Mouse (Mus musculus) liver, adult 2 months (tissue): Measurements from ENCODE around the gene Sh2b3. TPM values are rescaled to one million over a fixed set of nuclear protein-coding genes. Genes with fewer than 3 reads are reported as not detected.

ENCODE experiments used
- DNase-seq: peaks from one replicate; pipeline ENCODE4 v3.0.0-alpha.2; 2011; ENCODE audit warnings: low read depth, low spot score; ENCODE audit errors: extremely low read depth
- H3K27ac ChIP-seq: fragments of 200-500 bp; replicated peaks from 2 replicates; pipeline ENCODE4 v1.5.1; 2012; ENCODE audit warnings: low read depth, mild to moderate bottlenecking, control low read depth, inconsistent platforms, low read length; ENCODE audit not compliant: insufficient read depth
- H3K27me3 ChIP-seq: fragments of 200-500 bp; 2 replicates; pipeline ENCODE4 v1.6.1; 2012; ENCODE audit warnings: mild to moderate bottlenecking, moderate library complexity, low read length, inconsistent platforms; ENCODE audit not compliant: control insufficient read depth, insufficient read depth
- H3K36me3 ChIP-seq: fragments of 200-500 bp; 2 replicates; pipeline ENCODE4 v1.6.1; 2012; ENCODE audit warnings: low read length, inconsistent platforms; ENCODE audit not compliant: control insufficient read depth, insufficient read depth
- H3K4me1 ChIP-seq: fragments of 200-500 bp; 2 replicates; pipeline ENCODE4 v1.6.1; 2011; ENCODE audit warnings: low read length; ENCODE audit not compliant: control insufficient read depth, insufficient read depth
- H3K4me3 ChIP-seq: fragments of 200-500 bp; 2 replicates; pipeline ENCODE4 v1.5.1; 2011; ENCODE audit warnings: low read depth, mild to moderate bottlenecking, control low read depth, low read length, moderate library complexity; ENCODE audit not compliant: insufficient read depth
- H3K79me2 ChIP-seq: fragments of 200-500 bp; 2 replicates; pipeline ENCODE4 v1.6.1; 2012; ENCODE audit warnings: inconsistent platforms, mild to moderate bottlenecking, low read length, moderate library complexity; ENCODE audit not compliant: control insufficient read depth, insufficient read depth
- H3K9ac ChIP-seq: fragments of 200-500 bp; 2 replicates; pipeline ENCODE4 v1.6.1; 2012; ENCODE audit warnings: low read depth, mild to moderate bottlenecking, control low read depth, inconsistent platforms, low read length
- CTCF ChIP-seq: fragments of 200-500 bp; IDR thresholded peaks from 2 replicates; pipeline ENCODE4 v1.5.1; 2011; ENCODE audit warnings: low read depth, low read length, control low read depth
- POLR2A ChIP-seq: fragments of 200-500 bp; IDR thresholded peaks from 2 replicates; pipeline ENCODE4 v1.6.1; 2011; ENCODE audit warnings: low read length, control low read depth; ENCODE audit not compliant: insufficient read depth; ENCODE audit errors: extremely low read depth
- WGBS: fragments of 180-500 bp; shearing (Covaris S2); methylation state at CpG from one replicate; pipeline ENCODE4 v1.1.7; 2018; 5-methylcytosine and 5-hydroxymethylcytosine counted together
- polyA plus RNA-seq: library from polyadenylated mRNA; depleted of rRNA; stranded (reverse); fragments of >200 nt; gene quantifications from 2 replicates; pipeline ENCODE4 v1.2.3, GENCODE M21; 2012
- total RNA-seq: library from RNA; depleted of rRNA; stranded (reverse); fragments of >200 nt; gene quantifications from 2 replicates; pipeline ENCODE4 v1.2.3, GENCODE M21; 2014

Gene Sh2b3
- total and polyA plus RNA-seq, 2 experiments: 7.0 to 14.2 TPM

- Histone ChIP-seq H3K9ac (no peak overlapping the region), H3K79me2 (no peaks in the 10 kb centered on the region), H3K27me3 (no peaks in the 10 kb centered on the region), H3K4me3 (no peak overlapping the region), H3K4me1 (no peaks in the 10 kb centered on the region; the same call in 1 of the 2 replicates), H3K36me3 (peaks cover 38% of the 10 kb centered on the region), H3K27ac (no peak overlapping the region)
- TF ChIP-seq POLR2A: no peak
- no peak for TF ChIP-seq CTCF
- no peak for DNase-seq
- WGBS: 82% methylated on average over 17 of the region's 17 CpGs
Observed at GRCm38 (mm10) chr5:121810331-121811151, 26.9 kb downstream of the Sh2b3 start.

GRCm38 (mm10) chr5:121809667-121810224 lies 27.7 kb downstream of the Sh2b3 start:
- no peak overlapping the region for H3K9ac ChIP-seq
- H3K4me1 ChIP-seq: no peaks in the 10 kb centered on the region; the same call in 1 of the 2 replicates
- DNase-seq: no peak
- no peaks in the 10 kb centered on the region for H3K79me2 ChIP-seq
- no peak overlapping the region for H3K4me3 ChIP-seq
- H3K27ac ChIP-seq: no peak overlapping the region
- H3K27me3 ChIP-seq: no peaks in the 10 kb centered on the region
- peaks cover 35% of the 10 kb centered on the region for H3K36me3 ChIP-seq
- TF ChIP-seq POLR2A: no peak
- TF ChIP-seq CTCF: no peak
- 26% methylated on average over 5 of the region's 5 CpGs for WGBS

GRCm38 (mm10) chr5:121808202-121808601 lies 29.2 kb downstream of the Sh2b3 start:
- no peak for DNase-seq
- no peak overlapping the region for H3K27ac ChIP-seq
- H3K4me3 ChIP-seq: no peak overlapping the region
- H3K79me2 ChIP-seq: no peaks in the 10 kb centered on the region
- no peaks in the 10 kb centered on the region for H3K27me3 ChIP-seq
- 92% methylated on average over 2 of the region's 2 CpGs for WGBS
- no peaks in the 10 kb centered on the region for H3K4me1 ChIP-seq
- peaks cover 44% of the 10 kb centered on the region for H3K36me3 ChIP-seq
- TF ChIP-seq POLR2A (no peak), CTCF (no peak)
- no peak overlapping the region for H3K9ac ChIP-seq

DNA sequence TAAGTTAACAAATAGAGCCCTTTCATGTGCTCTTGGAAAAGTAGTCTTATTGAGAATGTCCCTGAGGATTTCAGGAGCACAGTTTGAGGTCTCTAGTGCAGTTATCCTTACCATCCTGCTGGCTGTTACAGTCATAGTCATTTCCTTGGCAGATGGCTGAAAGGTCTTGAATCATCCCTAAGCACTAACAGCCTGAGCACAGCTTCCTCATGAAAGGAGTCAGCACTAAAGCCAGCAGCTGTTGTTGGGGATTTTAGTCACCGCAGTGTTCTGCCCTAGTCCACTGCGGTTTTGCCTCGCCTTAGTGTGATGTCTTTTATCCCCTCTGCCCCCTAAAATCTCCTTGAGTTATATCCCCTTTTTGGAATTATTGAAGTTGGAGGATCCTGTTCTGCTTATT lies 30.3 kb downstream of the Sh2b3 start:
- Histone ChIP-seq H3K9ac (no peak overlapping the region), H3K4me1 (no peaks in the 10 kb centered on the region), H3K79me2 (peaks cover 5% of the 10 kb centered on the region; the same call in 1 of the 2 replicates), H3K36me3 (peaks cover 49% of the 10 kb centered on the region), H3K27ac (no peak overlapping the region), H3K27me3 (no peaks in the 10 kb centered on the region), H3K4me3 (no peak overlapping the region)
- 85% methylated on average over 3 of the region's 3 CpGs for WGBS
- DNase-seq: no peak
- TF ChIP-seq POLR2A (no peak), CTCF (no peak)

GRCm38 (mm10) chr5:121798447-121798846 lies 39.0 kb downstream of the Sh2b3 start:
- H3K9ac ChIP-seq: no peak overlapping the region
- H3K27me3 ChIP-seq: no peaks in the 10 kb centered on the region
- no peak overlapping the region for H3K4me3 ChIP-seq
- no peaks in the 10 kb centered on the region for H3K4me1 ChIP-seq
- TF ChIP-seq POLR2A (no peak), CTCF (no peak)
- H3K27ac ChIP-seq: no peak overlapping the region
- peaks cover 14% of the 10 kb centered on the region; the same call in 1 of the 2 replicates for H3K79me2 ChIP-seq
- 98% methylated on average over 2 of the region's 2 CpGs for WGBS
- peaks cover 87% of the 10 kb centered on the region for H3K36me3 ChIP-seq
- no peak for DNase-seq

DNA sequence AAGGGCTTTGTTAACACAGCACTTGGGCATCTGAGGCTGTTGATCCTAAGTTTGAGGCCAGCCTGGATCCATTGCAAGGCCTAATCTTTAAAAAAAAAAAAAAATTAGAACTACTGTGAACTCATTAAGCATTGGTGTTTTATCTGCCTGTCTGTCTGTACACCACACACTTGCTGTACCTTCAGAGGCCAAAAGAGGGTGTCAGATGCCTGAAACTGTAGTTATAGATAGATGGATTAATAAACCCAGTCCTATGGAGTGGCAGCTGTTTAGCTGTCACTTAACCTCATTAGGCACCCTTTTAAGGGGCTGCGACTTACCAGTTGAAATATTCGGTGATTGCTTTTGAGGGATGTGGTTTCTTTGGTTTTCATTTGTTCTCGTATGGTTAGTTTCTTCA lies 41.6 kb downstream of the Sh2b3 start:
- 91% methylated on average over 3 of the region's 3 CpGs for WGBS
- Histone ChIP-seq H3K36me3 (peaks cover 81% of the 10 kb centered on the region), H3K27ac (no peak overlapping the region), H3K9ac (no peak overlapping the region), H3K4me3 (no peak overlapping the region), H3K4me1 (no peaks in the 10 kb centered on the region), H3K27me3 (no peaks in the 10 kb centered on the region), H3K79me2 (peaks cover 9% of the 10 kb centered on the region; the same call in 1 of the 2 replicates)
- DNase-seq: no peak
- no peak for TF ChIP-seq POLR2A
- TF ChIP-seq CTCF: no peak
